Comparison of ENCODE assay signal across 16 mouse cellular contexts in the genomic region with DNA sequence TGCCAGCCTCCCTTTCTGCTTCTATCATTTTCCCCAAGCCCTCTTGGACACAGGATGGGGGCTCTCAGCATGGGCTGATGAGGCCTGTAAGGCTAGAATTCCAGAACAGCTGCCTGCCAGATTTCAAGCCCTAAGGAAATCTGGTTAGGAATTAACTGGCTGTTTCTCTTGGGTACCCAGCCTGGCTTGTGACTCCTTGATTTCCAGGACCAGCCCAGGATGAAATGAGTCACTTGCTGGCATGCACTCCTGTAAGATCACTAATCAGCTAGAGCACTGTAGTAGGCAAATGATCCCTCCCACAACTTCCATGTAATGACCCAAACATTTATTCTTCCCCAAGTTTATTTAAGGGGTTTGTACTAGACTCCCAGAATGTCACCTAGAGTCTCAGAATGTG. TPM values are rescaled to one million over a fixed set of nuclear protein-coding genes. Genes with fewer than 3 reads are reported as not detected.
DNase-seq lines count a peak whose midpoint lies in the region; ATAC-seq and TF ChIP-seq lines count a peak whose summit lies in the region.
"Had no signal": no experiment of that assay in that cellular context is flagged by ENCODE, and none has a peak within 500 bp of the region (broad histone marks: within the 10 kb centered on the region; RNA-seq: fewer than 3 reads in every experiment).

No protein-coding gene starts in this region.

- no peak overlapping the region for H3K4me3 ChIP-seq in kidney, adult 2 months (ENCODE audit: insufficient read depth, low read depth, low read length)
- H3K4me3 ChIP-seq in kidney, embryonic 15.5 days (replicated peaks), result no peak overlapping the region
- no peak overlapping the region for H3K4me3 ChIP-seq in intestine, embryonic 15.5 days (replicated peaks)
- no peak overlapping the region for H3K4me3 ChIP-seq in midbrain, embryonic 10.5 days
- H3K4me3 ChIP-seq: heart, embryonic 13.5 days; liver, embryonic 15.5 days; midbrain, embryonic 13.5 days had no signal

- no peak overlapping the region for H3K4me2 ChIP-seq in kidney, embryonic 15.5 days
- no peak overlapping the region for H3K4me2 ChIP-seq in intestine, embryonic 15.5 days (replicated peaks)
- H3K4me2 ChIP-seq: heart, embryonic 13.5 days; liver, embryonic 15.5 days; midbrain, embryonic 13.5 days had no signal

- ATAC-seq in kidney, embryonic 15.5 days (replicated peaks; ENCODE audit: low FRiP score), result no peak
- ATAC-seq in intestine, embryonic 15.5 days, result peak; percentile 59
- ATAC-seq in activated CD4-positive, CD25-positive, alpha-beta regulatory T cell, adult 4 months, result no peak
- ATAC-seq: midbrain, embryonic 13.5 days had no signal

- H3K9me3 ChIP-seq in kidney, embryonic 15.5 days (replicated peaks), result no peaks in the 10 kb centered on the region
- no peaks in the 10 kb centered on the region for H3K9me3 ChIP-seq in intestine, embryonic 15.5 days
- H3K9me3 ChIP-seq in midbrain, embryonic 10.5 days (replicated peaks), result no peaks in the 10 kb centered on the region
- H3K9me3 ChIP-seq: G1E; liver, embryonic 15.5 days; midbrain, embryonic 13.5 days had no signal

- H3K27ac ChIP-seq in kidney, adult 2 months (ENCODE audit: insufficient read depth, low read depth, low read length), result no peak overlapping the region
- no peak overlapping the region for H3K27ac ChIP-seq in kidney, embryonic 15.5 days
- peak overlapping the region; percentile 6; the same call in 1 of the 2 replicates for H3K27ac ChIP-seq in intestine, embryonic 15.5 days
- no peak overlapping the region for H3K27ac ChIP-seq in midbrain, embryonic 10.5 days (replicated peaks)
- H3K27ac ChIP-seq: heart, embryonic 13.5 days; liver, embryonic 15.5 days; midbrain, embryonic 13.5 days had no signal

- no peaks in the 10 kb centered on the region for H3K27me3 ChIP-seq in kidney, adult 2 months (replicated peaks; ENCODE audit: control insufficient read depth, insufficient read depth, low read length)
- no peaks in the 10 kb centered on the region for H3K27me3 ChIP-seq in kidney, embryonic 15.5 days
- no peaks in the 10 kb centered on the region for H3K27me3 ChIP-seq in intestine, embryonic 15.5 days (replicated peaks)
- H3K27me3 ChIP-seq in midbrain, embryonic 10.5 days (ENCODE audit: low read depth, poor library complexity, severe bottlenecking), result no peaks in the 10 kb centered on the region
- H3K27me3 ChIP-seq: heart, embryonic 13.5 days; liver, embryonic 15.5 days; midbrain, embryonic 13.5 days had no signal

- no peaks in the 10 kb centered on the region for H3K36me3 ChIP-seq in kidney, adult 2 months (ENCODE audit: control insufficient read depth, insufficient read depth, low read length)
- H3K36me3 ChIP-seq in kidney, embryonic 15.5 days, result no peaks in the 10 kb centered on the region
- H3K36me3 ChIP-seq in intestine, embryonic 15.5 days, result no peaks in the 10 kb centered on the region
- no peaks in the 10 kb centered on the region for H3K36me3 ChIP-seq in midbrain, embryonic 10.5 days
- H3K36me3 ChIP-seq: G1E; heart, embryonic 13.5 days; liver, embryonic 15.5 days; midbrain, embryonic 13.5 days had no signal

- H3K9ac ChIP-seq in kidney, embryonic 15.5 days, result no peak overlapping the region
- H3K9ac ChIP-seq in intestine, embryonic 15.5 days, result no peak overlapping the region
- H3K9ac ChIP-seq: heart, embryonic 13.5 days; liver, embryonic 15.5 days; midbrain, embryonic 13.5 days had no signal

- TF ChIP-seq CTCF in kidney, adult 2 months (conservative IDR thresholded peaks at IDR 0.05; ENCODE audit: insufficient read depth, insufficient read length, low read depth, low read length), result no peak

- no peak for TF ChIP-seq POLR2A in kidney, adult 2 months (IDR thresholded peaks at IDR 0.05; ENCODE audit: low read depth, low read length)

- H3K4me1 ChIP-seq in kidney, adult 2 months (ENCODE audit: control insufficient read depth, insufficient read depth, low read length), result no peaks in the 10 kb centered on the region
- 0 out of 2 replicates have a peak, but pooled peaks cover 8% of the 10 kb centered on the region for H3K4me1 ChIP-seq in kidney, embryonic 15.5 days
- H3K4me1 ChIP-seq in intestine, embryonic 15.5 days (replicated peaks), result peaks cover 7% of the 10 kb centered on the region; the same call in 1 of the 2 replicates
- H3K4me1 ChIP-seq in midbrain, embryonic 10.5 days, result no peaks in the 10 kb centered on the region
- H3K4me1 ChIP-seq: midbrain, embryonic 13.5 days had no signal

- DNase-seq in kidney, adult 2 months, result peak; percentile 77
- DNase-seq in MN1 (ENCODE audit: low spot score), result peak; percentile 13
- peak; percentile 76 for DNase-seq in large intestine, adult 2 months (ENCODE audit: low read depth, low spot score)
- no peak for DNase-seq in B cell, adult 2 months
- DNase-seq in midbrain, embryonic 10.5 days (ENCODE audit: low spot score), result no peak
- DNase-seq: cerebellum, adult 18-20 months; heart, postnatal 4 days; lung, postnatal 4 days; thymus, postnatal 4 days had no signal

RNA-seq across cellular contexts. Expression of a gene that starts 7.4 kb away (rescaled TPM):
- polyA plus RNA-seq in kidney, adult 2 months (2012; rRNA removed), result 0.16 and 0.41 TPM in 2 replicates
- polyA plus RNA-seq in kidney, embryonic 15.5 days (2015; fragmentation: Nextera tagmentation; extraction: Ambion mirVana), result 0.06 and 0.25 TPM in 2 replicates
- 1.7 and 2.5 TPM in 2 replicates for polyA plus RNA-seq in intestine, embryonic 15.5 days (2015; fragmentation: Nextera tagmentation; extraction: Ambion mirVana)
- polyA plus RNA-seq in large intestine, adult 2 months (2012; rRNA removed), result 26.7 and 51.7 TPM in 2 replicates
- polyA plus RNA-seq in activated CD4-positive, CD25-positive, alpha-beta regulatory T cell, adult 4 months (2017; shearing (Covaris generic)), result not detected
- 0.32 and 1.5 TPM in 2 replicates for polyA plus RNA-seq in midbrain, embryonic 10.5 days (2016; fragmentation: Nextera tagmentation; extraction: Ambion mirVana)
- polyA plus RNA-seq: G1E; midbrain, embryonic 13.5 days had no signal

Comparison
In these comparisons a context has a peak if more than half of its experiments do, and no peak if none do; other contexts are left out.
1. DNase-seq: peak in kidney, adult 2 months (single experiment), MN1 (single experiment) and large intestine, adult 2 months (single experiment); none in B cell, adult 2 months (0 of 2) and midbrain, embryonic 10.5 days (single experiment).